In genomic region chr1:189675953-189676352, GRCm38 (mm10) we compare ENCODE assay signal across 19 mouse cellular contexts. TPM values are rescaled to one million over a fixed set of nuclear protein-coding genes. Genes with fewer than 3 reads are reported as not detected.
"Had no signal": no experiment of that assay in that cellular context is flagged by ENCODE, and none has a peak within 500 bp of the region (broad histone marks: within the 10 kb centered on the region; RNA-seq: fewer than 3 reads in every experiment).

No protein-coding gene starts in this region.

- H3K27me3 ChIP-seq: embryonic facial prominence, embryonic 12.5 days; embryonic facial prominence, embryonic 13.5 days; embryonic facial prominence, embryonic 15.5 days; forebrain, embryonic 12.5 days; forebrain, embryonic 13.5 days; forebrain, embryonic 15.5 days had no signal

- H3K9ac ChIP-seq: embryonic facial prominence, embryonic 12.5 days; embryonic facial prominence, embryonic 13.5 days; embryonic facial prominence, embryonic 15.5 days; forebrain, embryonic 12.5 days; forebrain, embryonic 13.5 days; forebrain, embryonic 15.5 days; forebrain, postnatal 0 days had no signal

- H3K9me3 ChIP-seq: embryonic facial prominence, embryonic 10.5 days; embryonic facial prominence, embryonic 12.5 days; embryonic facial prominence, embryonic 13.5 days; embryonic facial prominence, embryonic 15.5 days; forebrain, embryonic 10.5 days; forebrain, embryonic 12.5 days; forebrain, embryonic 13.5 days; forebrain, embryonic 15.5 days had no signal

- DNase-seq: cerebellum, adult 9-11 months; gastrocnemius, postnatal 14 days; gastrocnemius, postnatal 25 days; gastrocnemius, postnatal 36 days; heart, adult 11 months; heart, adult 2 months had no signal

- H3K27ac ChIP-seq: embryonic facial prominence, embryonic 10.5 days; embryonic facial prominence, embryonic 12.5 days; embryonic facial prominence, embryonic 13.5 days; embryonic facial prominence, embryonic 15.5 days; forebrain, embryonic 10.5 days; forebrain, embryonic 12.5 days; forebrain, embryonic 13.5 days; forebrain, embryonic 15.5 days; gastrocnemius, adult 2 months; heart, adult 2 months had no signal

- H3K4me3 ChIP-seq: embryonic facial prominence, embryonic 10.5 days; embryonic facial prominence, embryonic 12.5 days; embryonic facial prominence, embryonic 13.5 days; embryonic facial prominence, embryonic 15.5 days; erythroblast, embryonic 14.5 days; forebrain, embryonic 10.5 days; forebrain, embryonic 12.5 days; forebrain, embryonic 13.5 days; forebrain, embryonic 15.5 days; gastrocnemius, adult 2 months; heart, adult 2 months had no signal

- ATAC-seq: forebrain, embryonic 13.5 days; forebrain, embryonic 14.5 days; forebrain, embryonic 15.5 days; forebrain, embryonic 16.5 days had no signal

- H3K4me2 ChIP-seq: embryonic facial prominence, embryonic 12.5 days; embryonic facial prominence, embryonic 13.5 days; embryonic facial prominence, embryonic 15.5 days; forebrain, embryonic 12.5 days; forebrain, embryonic 13.5 days; forebrain, embryonic 15.5 days had no signal

- H3K4me1 ChIP-seq: embryonic facial prominence, embryonic 10.5 days; embryonic facial prominence, embryonic 12.5 days; embryonic facial prominence, embryonic 13.5 days; embryonic facial prominence, embryonic 15.5 days; forebrain, embryonic 10.5 days; forebrain, embryonic 12.5 days; forebrain, embryonic 13.5 days; forebrain, embryonic 15.5 days had no signal

RNA-seq across cellular contexts. Expression of gene Ptpn14, which starts 52.1 kb away (rescaled TPM):
- polyA plus RNA-seq: erythroblast, embryonic 14.5 days had no signal
